Mouse (Mus musculus): ENCODE measurements around the gene Zfand3.

DNA sequence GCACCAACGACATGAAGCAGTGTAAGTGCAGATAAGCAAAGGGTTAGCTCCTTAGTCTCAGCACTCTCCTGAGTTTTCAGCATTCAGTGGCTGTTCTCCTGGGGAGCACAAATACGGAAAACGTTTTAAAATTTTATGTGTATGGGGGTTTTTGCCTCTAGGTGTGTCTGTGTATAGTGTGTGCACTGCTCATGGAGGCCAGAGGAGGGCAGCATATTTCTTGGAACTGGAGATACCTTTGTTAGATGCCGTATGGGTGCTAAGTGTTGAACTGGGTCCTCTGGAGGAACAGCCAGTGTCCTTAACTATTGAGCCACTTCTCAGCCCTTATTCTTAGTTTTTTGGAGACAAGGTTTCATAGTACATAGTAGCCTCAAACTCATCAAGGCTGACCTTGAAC, 10.1 kb downstream of the Zfand3 start:
- TF ChIP-seq POLR2A (IDR thresholded peaks at IDR 0.05; ENCODE audit: borderline replicate concordance, insufficient read depth, low read length) = no peak
- no peak for TF ChIP-seq CTCF (IDR thresholded peaks at IDR 0.05; ENCODE audit: borderline replicate concordance, insufficient read depth, low read depth, low read length)

Measured in cerebellum, adult 2 months (tissue).